Mouse (Mus musculus) intestine, embryonic 16.5 days (tissue): Measurements from ENCODE around the gene Ankrd52. TPM values are rescaled to one million over a fixed set of nuclear protein-coding genes. Genes with fewer than 3 reads are reported as not detected.

Source experiments
- ATAC-seq: fragments of 200-750 bp; cut with Nextera tagmentation; 2 replicates; pipeline ENCODE4 v1.8.0; 2017; ENCODE audit warnings: moderate TSS enrichment, moderate library complexity
- H3K27ac ChIP-seq: fragments of 300-500 bp; sonication (generic); 2 replicates; pipeline ENCODE4 v1.5.1; 2014; ENCODE audit warnings: mild to moderate bottlenecking, low read length
- H3K27me3 ChIP-seq: fragments of 300-500 bp; sonication (generic); replicated peaks from 2 replicates; pipeline ENCODE4 v1.6.1; 2014; ENCODE audit warnings: low read length, control low read depth, mixed read lengths; ENCODE audit not compliant: control insufficient read depth, insufficient read depth
- H3K36me3 ChIP-seq: fragments of 300-500 bp; sonication (generic); 2 replicates; pipeline ENCODE4 v1.6.1; 2014; ENCODE audit warnings: low read length, control low read depth; ENCODE audit not compliant: control insufficient read depth, insufficient read depth
- H3K4me1 ChIP-seq: fragments of 300-500 bp; sonication (generic); 2 replicates; pipeline ENCODE4 v1.6.1; 2014; ENCODE audit warnings: low read length, control low read depth, mixed read lengths; ENCODE audit not compliant: control insufficient read depth, insufficient read depth
- H3K4me2 ChIP-seq: fragments of 300-500 bp; sonication (generic); 2 replicates; pipeline ENCODE4 v1.6.1; 2014; ENCODE audit warnings: low read depth, low read length, control low read depth
- H3K4me3 ChIP-seq: fragments of 300-500 bp; sonication (generic); 2 replicates; pipeline ENCODE4 v1.5.1; 2014; ENCODE audit warnings: mild to moderate bottlenecking, low read length
- H3K9ac ChIP-seq: fragments of 300-500 bp; sonication (generic); 2 replicates; pipeline ENCODE4 v1.6.1; 2014; ENCODE audit warnings: low read depth, low read length
- H3K9me3 ChIP-seq: fragments of 300-500 bp; sonication (generic); 2 replicates; pipeline ENCODE4 v1.6.1; 2016; ENCODE audit warnings: low read length, control low read depth; ENCODE audit not compliant: control insufficient read depth
- WGBS: fragments of 180-500 bp; shearing (Covaris S2); extraction: QIAGEN DNeasy Blood & Tissue Kit; methylation state at CpG from one replicate; pipeline ENCODE4 v1.1.7; 2014; 5-methylcytosine and 5-hydroxymethylcytosine counted together
- polyA plus RNA-seq: library from polyadenylated mRNA; unstranded; fragments of >200 nt; fragmentation: Nextera tagmentation; extraction: Ambion mirVana; gene quantifications from 2 replicates; pipeline ENCODE4 v1.2.1, GENCODE M21; 2015

Gene Ankrd52
- polyA plus RNA-seq, 1 experiment from 2014 or later, result 6.7 TPM

- 90% methylated on average over 8 of the region's 8 CpGs for WGBS
- H3K36me3 ChIP-seq, result peaks cover 23% of the 10 kb centered on the region
- ATAC-seq, result no peak
These were observed 59.5 kb downstream of the Ankrd52 start for GRCm38 (mm10) chr10:128436376-128436775.

DNA sequence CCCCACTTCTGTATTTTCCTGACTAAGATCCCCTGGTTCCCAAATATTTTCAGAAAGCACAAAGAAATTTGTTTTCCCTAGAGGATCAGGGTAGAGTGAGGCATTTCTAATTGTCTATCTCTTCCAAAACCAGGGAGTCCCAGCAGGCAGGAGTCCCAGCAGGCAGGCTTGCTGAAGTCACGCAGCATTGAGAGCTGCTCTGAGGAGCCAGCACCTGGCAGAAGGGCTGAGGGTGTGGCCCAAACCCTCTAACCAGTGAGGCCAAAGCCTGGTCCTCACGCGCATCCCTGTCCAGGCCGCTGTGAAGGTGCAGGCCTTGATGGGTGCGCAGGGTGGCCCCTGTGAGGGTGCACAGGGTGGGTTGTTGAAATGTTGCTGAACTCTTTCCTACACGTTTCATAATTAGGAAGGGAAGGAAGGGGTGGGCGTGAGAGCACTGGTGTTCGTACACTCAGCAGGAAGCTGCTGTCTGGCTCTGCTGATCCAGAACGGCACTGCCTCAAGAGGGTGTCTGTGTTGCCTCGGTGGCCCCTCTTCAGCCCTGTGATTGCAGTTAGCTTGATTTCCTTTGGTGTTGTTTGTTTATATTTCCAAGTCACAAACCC, 61.9 kb downstream of the Ankrd52 start:
- H3K4me3 ChIP-seq, result no peak overlapping the region
- H3K9ac ChIP-seq, result no peak overlapping the region
- ATAC-seq, result no peak
- H3K4me1 ChIP-seq, result no peaks in the 10 kb centered on the region
- no peak overlapping the region for H3K4me2 ChIP-seq
- H3K27me3 ChIP-seq, result no peaks in the 10 kb centered on the region
- no peaks in the 10 kb centered on the region for H3K9me3 ChIP-seq
- WGBS, result 64% methylated on average over 10 of the region's 10 CpGs
- no peak overlapping the region for H3K27ac ChIP-seq
- H3K36me3 ChIP-seq, result peaks cover 23% of the 10 kb centered on the region

More at GRCm38 (mm10) chr10:128436376-128436775, 59.5 kb downstream of the Ankrd52 start:
- Histone ChIP-seq H3K4me1 (no peaks in the 10 kb centered on the region), H3K4me2 (no peak overlapping the region), H3K9me3 (no peaks in the 10 kb centered on the region), H3K9ac (no peak overlapping the region), H3K27ac (no peak overlapping the region), H3K27me3 (no peaks in the 10 kb centered on the region), H3K4me3 (no peak overlapping the region)

DNA sequence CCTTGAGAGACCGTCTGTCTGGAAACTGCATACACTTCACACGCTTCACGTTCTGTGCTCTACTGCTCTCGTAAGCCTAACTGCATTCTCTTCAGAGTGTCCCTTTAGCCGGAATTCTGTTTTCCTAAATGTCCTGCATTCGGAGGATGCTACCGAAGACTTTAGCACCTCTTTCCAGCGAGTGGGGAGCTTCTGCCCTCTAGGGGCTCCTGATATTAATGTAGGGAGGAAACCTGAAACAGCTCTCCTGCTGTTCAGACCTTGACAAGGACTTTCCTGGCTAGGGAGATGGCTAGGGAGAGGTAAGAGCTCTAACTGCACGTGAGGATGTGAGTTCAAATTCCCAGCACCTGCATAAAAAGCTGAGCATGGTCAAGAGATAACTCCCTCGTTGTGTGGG, 63.5 kb downstream of the Ankrd52 start:
- ATAC-seq, result no peak
- Histone ChIP-seq H3K9me3 (no peaks in the 10 kb centered on the region), H3K27me3 (no peaks in the 10 kb centered on the region), H3K4me2 (no peak overlapping the region), H3K36me3 (peaks cover 20% of the 10 kb centered on the region), H3K4me3 (no peak overlapping the region), H3K9ac (no peak overlapping the region), H3K27ac (no peak overlapping the region), H3K4me1 (no peaks in the 10 kb centered on the region)
- 50% methylated on average over 10 of the region's 10 CpGs for WGBS

DNA sequence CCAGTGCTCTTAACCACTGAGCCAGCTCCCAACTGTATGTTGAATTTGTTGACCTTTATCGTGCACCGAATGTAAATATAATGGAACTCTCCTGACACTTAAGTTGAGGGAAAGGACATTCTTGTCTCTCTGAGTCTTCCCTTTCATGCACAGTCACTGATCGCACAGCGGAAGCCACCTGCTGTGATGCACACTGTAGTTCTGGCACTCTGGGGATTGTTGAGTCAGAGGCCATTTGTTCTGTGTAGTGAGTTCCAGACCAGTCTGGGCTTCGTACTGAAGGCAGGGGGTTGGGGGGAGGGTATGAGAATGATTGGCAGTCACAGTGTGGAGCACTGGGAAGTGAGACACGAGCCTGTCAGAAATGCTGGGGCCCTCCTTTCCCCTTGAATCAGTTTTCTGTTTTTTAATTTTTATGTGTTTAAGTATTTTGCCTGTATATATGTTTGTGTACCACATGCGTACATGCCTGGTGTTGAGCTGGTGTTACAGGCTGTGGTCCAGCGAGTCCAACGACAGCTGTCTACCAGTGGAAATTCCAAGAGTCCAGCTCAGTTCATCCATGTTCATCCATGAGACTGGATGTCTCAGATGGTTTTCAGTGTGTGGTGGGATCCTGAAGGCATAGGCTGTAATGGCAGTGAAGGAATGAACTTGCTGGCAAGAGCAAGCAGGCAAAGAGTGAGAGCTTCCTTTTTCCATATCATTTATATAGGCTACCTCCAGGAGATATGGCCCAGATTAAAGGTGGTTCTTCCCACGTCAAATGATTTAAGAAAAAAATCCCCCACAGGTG, 64.6 kb downstream of the Ankrd52 start:
- H3K4me2 ChIP-seq, result no peak overlapping the region
- H3K9ac ChIP-seq, result no peak overlapping the region
- peaks cover 14% of the 10 kb centered on the region for H3K36me3 ChIP-seq
- WGBS, result 81% methylated on average over 10 of the region's 10 CpGs
- H3K4me1 ChIP-seq, result no peaks in the 10 kb centered on the region
- no peak for ATAC-seq
- H3K4me3 ChIP-seq, result no peak overlapping the region
- no peaks in the 10 kb centered on the region for H3K27me3 ChIP-seq
- H3K27ac ChIP-seq, result no peak overlapping the region
- no peaks in the 10 kb centered on the region for H3K9me3 ChIP-seq

GRCm38 (mm10) chr10:128442718-128443117, 65.8 kb downstream of the Ankrd52 start:
- no peaks in the 10 kb centered on the region for H3K27me3 ChIP-seq
- no peak overlapping the region for H3K4me3 ChIP-seq
- no peak overlapping the region for H3K27ac ChIP-seq
- H3K4me2 ChIP-seq, result no peak overlapping the region
- H3K4me1 ChIP-seq, result no peaks in the 10 kb centered on the region
- ATAC-seq, result no peak; the same call in 1 of the 2 replicates
- peaks cover 8% of the 10 kb centered on the region for H3K36me3 ChIP-seq
- 79% methylated on average over 1 of the region's 1 CpGs for WGBS
- H3K9me3 ChIP-seq, result no peaks in the 10 kb centered on the region
- H3K9ac ChIP-seq, result no peak overlapping the region

DNA sequence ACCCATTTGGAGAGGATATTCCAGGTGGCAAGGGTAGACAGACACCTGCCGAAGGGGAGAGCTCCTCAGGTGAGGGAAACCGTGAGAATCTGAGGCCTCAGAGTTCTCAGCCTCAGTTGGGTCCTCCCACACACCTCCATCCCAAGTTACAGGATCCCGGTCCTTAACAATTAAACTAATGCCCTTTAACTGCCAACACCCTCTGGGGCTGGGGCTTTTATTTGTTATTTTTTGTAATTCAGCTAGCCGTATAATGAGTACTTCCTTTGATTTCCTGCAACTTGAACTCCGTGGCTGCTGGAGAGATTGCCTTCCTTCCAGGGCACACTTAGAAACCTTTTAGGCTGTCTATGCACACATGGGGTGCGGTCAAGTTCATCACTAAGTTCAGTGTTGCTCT, 67.4 kb downstream of the Ankrd52 start:
- Histone ChIP-seq H3K9me3 (no peaks in the 10 kb centered on the region), H3K36me3 (no peaks in the 10 kb centered on the region), H3K4me1 (no peaks in the 10 kb centered on the region), H3K27ac (no peak overlapping the region), H3K4me2 (no peak overlapping the region), H3K9ac (no peak overlapping the region), H3K4me3 (no peak overlapping the region), H3K27me3 (no peaks in the 10 kb centered on the region)
- 74% methylated on average over 6 of the region's 6 CpGs for WGBS
- ATAC-seq, result no peak

DNA sequence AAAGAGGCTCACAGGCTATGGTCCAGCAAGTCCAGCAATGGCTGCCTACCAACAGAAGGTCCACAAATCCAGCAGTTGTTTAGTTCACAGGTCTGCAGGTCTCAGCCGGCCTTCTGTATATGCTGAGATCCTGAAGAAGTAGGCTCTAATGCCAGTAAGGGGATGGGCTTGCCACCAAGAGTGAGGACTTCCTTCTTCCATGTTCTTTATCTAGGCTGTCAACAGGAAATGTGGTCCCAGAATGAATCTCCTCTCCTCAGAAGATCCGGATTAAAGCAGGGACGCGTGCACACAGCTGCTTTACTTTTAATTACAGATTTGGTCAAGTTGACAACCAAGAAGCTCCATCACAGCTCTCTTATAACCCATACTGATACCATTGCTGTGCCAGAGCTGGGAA, 68.5 kb downstream of the Ankrd52 start:
- Histone ChIP-seq H3K4me3 (no peak overlapping the region), H3K27me3 (no peaks in the 10 kb centered on the region), H3K9ac (no peak overlapping the region), H3K4me2 (no peak overlapping the region), H3K36me3 (no peaks in the 10 kb centered on the region), H3K4me1 (no peaks in the 10 kb centered on the region), H3K27ac (no peak overlapping the region), H3K9me3 (no peaks in the 10 kb centered on the region)
- 85% methylated on average over 4 of the region's 4 CpGs for WGBS
- no peak for ATAC-seq

DNA sequence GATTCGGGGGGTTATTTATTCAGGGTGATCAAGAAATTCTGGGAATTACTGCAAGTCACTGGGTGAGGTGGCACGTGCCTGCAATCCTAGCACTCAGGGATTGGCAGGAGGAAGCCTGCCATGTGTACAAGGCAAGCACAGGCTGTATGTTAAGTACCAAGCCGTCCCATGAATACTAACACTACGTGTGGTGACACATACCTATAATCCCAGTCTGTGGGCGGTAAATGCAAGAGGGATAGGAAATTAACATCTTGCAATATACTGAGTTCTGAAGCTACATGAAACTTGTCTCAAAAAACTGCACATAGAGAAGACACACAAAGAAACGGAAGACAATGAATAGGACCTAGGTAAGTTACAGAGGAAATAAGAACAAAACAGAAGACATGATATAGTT, 74.1 kb downstream of the Ankrd52 start:
- Histone ChIP-seq H3K9ac (no peak overlapping the region), H3K27ac (no peak overlapping the region), H3K27me3 (no peaks in the 10 kb centered on the region), H3K4me3 (no peak overlapping the region), H3K36me3 (no peaks in the 10 kb centered on the region), H3K4me1 (no peaks in the 10 kb centered on the region), H3K4me2 (no peak overlapping the region), H3K9me3 (no peaks in the 10 kb centered on the region)
- WGBS, result 79% methylated on average over 6 of the region's 6 CpGs
- ATAC-seq, result no peak

GRCm38 (mm10) chr10:128454471-128454870, 77.6 kb downstream of the Ankrd52 start:
- Histone ChIP-seq H3K9ac (no peak overlapping the region), H3K4me2 (no peak overlapping the region), H3K27ac (no peak overlapping the region), H3K4me3 (no peak overlapping the region), H3K27me3 (no peaks in the 10 kb centered on the region), H3K4me1 (no peaks in the 10 kb centered on the region), H3K9me3 (no peaks in the 10 kb centered on the region), H3K36me3 (no peaks in the 10 kb centered on the region)
- WGBS, result 81% methylated on average over 3 of the region's 3 CpGs
- ATAC-seq, result no peak
